Mouse (Mus musculus) MN1 (cell line): ENCODE data around the gene Txk.

Source experiments
- DNase-seq: peaks from one replicate; pipeline ENCODE4 v3.0.0-alpha.2; 2016; ENCODE audit warnings: low spot score

Txk gene

GRCm38 (mm10) chr5:72690516-72690915, 62.1 kb downstream of the Txk start:
- DNase-seq = no peak

GRCm38 (mm10) chr5:72689556-72689955, 63.0 kb downstream of the Txk start:
- no peak for DNase-seq

DNA sequence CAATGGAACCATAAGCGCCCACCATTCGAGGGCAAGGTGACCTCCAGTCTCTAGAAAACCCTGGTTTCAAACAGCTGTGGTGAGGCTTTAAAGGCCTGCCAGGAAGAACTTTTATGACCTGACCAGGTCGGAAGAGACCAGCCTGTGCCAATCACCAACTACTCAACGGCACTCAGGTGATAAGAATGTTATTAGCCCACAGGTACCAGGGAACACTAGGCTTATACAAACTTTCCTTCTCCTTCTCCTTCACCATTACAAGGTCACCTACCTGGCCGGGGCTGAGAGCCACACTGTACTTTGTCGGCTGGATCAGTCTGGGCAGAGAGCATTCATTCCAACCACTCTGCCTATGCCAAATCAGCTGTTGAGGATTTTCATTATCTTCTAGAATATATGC, 71.1 kb downstream of the Txk start:
- no peak for DNase-seq

DNA sequence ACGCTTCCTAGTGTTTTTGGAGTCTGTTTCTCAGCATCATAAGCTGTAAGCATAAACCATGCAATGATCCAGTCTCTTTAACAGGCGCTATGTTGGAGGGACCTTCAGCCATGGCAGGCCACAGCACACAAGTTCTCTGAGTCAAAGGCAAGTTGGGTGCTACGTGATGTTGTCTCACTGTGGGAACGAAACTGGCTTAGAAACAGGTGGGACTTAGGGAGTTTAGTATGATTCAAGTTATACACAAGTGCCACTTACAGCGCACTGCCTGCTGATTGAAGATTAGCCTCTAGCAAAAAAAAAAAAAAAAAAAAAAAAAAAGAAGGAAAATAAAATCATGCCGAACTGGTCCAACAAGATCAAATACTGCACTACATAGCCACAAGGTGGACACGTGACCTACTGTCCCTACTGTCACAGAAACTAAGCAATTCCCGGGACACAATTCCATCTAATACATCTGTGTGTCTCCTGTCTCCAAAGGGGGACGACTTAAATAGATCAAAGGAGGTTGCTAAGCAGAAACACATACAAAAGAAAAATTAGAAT, 77.5 kb downstream of the Txk start:
- no peak for DNase-seq

GRCm38 (mm10) chr5:72671017-72671699, 81.4 kb downstream of the Txk start:
- no peak for DNase-seq

- DNase-seq = no peak
These were observed 84.2 kb downstream of the Txk start for GRCm38 (mm10) chr5:72668351-72668750.

GRCm38 (mm10) chr5:72666428-72666827, 86.1 kb downstream of the Txk start:
- no peak for DNase-seq

- peak; percentile 22 for DNase-seq
These were observed 87.3 kb downstream of the Txk start for GRCm38 (mm10) chr5:72665281-72665680.

DNA sequence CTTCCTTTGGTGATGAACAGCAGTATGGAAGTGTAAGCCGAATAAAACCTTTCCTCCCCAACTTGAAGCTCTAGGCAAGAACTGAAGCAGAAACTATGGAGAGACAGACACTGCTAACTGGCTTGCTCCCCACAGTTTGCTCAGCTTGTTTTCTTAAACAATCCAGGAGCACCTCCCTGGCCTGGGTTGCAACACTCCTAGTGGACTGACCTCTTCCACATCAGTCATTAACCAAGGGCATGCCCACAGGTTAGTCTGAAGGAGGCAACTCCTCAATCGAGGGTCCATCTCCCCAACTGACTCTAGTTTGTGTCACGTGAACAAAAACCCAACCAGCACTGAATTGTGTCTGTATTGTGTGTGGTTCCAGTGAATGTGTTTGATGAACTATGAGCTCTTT, 87.7 kb downstream of the Txk start:
- no peak for DNase-seq

GRCm38 (mm10) chr5:72664126-72664525, 88.5 kb downstream of the Txk start:
- DNase-seq = no peak

DNA sequence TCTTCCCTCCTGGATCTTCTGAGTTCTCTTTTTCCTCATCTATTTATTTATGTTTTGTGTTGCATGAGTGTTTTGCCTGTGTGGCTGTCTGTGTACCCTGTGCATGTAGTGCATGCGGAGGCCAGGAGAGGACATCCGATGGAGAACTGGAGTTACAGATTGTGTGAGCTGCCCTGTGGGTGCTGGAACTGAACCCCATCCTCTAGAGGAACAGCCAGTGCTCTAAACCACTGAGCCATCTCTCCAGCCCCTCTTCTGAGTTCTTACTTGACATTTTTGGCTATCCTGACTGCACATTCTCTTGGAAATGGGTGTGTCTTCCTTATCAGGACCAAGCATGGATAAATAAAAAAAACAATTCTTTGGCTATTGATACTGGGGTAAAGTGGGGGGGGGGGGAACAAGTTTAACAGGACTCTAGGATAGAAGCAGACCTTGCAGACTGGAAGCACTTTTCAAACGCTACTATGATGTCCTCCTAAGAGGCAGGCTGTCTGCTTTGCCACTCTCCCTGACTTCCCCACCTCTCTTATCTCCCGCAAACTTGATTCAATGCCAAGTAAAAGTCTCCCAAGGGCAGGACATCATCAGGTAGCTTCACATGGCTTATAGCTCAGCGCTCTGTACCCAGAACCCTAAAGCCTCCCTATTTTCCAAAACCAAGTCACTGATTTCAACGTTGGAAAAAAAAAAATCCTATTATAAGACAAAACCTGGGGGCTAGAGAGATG, 91.4 kb downstream of the Txk start:
- no peak for DNase-seq

- no peak for DNase-seq
These were observed 94.2 kb downstream of the Txk start for GRCm38 (mm10) chr5:72658375-72658774.

DNA sequence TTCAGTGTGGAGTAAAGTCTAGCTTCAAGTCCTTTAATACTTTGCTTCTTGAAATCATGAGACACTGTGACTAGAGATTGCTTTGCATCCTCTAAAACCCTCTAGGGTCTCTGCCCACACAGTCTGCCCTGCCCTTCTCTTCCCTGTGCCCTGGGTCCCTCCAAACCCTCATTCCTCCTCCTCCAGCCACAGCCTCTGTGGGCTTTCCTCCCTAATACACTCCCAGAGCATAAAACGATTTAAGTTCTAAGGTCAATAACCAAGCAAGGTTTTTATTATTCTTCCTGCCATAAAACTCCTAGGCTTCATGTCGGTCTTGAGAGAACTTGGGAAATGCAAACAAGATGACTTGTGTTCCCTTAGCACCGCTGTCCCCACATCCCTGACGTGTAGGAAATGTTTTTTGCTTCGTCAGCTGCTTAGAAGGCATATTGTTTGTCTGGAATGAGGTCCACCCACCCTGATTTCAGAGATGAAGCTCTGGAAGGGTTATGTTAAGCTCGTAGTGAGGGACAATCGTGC, 96.2 kb downstream of the Txk start:
- DNase-seq = no peak

DNA sequence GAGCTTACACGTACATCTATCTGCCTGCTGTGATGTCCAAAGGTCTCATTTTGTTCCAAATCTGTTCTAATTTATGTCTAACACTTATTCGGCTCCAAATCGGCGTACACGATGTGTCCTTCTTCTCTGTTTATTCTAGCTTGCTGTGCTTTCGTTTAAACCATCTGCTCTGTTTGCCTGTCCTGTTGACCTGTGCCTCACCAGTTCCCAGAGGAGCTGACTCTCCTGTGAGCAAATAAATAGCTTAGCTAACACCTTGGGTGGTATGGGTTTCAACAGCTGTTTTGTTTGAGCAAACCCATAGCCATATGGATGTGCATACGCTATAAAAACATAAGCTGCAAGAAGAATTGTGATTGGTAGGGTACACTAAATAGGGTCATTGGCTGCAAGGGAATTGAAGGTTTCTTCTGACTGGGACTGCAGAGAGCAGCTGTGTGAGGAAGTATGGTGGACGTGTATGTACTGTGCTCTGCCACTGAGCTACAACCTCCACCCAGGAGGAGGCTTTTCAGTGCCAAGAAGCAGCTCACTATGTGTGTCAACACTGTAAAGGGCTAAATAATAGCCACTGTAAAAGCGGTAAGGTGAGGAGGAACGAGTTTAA, 99.4 kb downstream of the Txk start:
- DNase-seq = no peak

- DNase-seq = no peak
These were observed 103.4 kb downstream of the Txk start for GRCm38 (mm10) chr5:72648987-72649735.

DNA sequence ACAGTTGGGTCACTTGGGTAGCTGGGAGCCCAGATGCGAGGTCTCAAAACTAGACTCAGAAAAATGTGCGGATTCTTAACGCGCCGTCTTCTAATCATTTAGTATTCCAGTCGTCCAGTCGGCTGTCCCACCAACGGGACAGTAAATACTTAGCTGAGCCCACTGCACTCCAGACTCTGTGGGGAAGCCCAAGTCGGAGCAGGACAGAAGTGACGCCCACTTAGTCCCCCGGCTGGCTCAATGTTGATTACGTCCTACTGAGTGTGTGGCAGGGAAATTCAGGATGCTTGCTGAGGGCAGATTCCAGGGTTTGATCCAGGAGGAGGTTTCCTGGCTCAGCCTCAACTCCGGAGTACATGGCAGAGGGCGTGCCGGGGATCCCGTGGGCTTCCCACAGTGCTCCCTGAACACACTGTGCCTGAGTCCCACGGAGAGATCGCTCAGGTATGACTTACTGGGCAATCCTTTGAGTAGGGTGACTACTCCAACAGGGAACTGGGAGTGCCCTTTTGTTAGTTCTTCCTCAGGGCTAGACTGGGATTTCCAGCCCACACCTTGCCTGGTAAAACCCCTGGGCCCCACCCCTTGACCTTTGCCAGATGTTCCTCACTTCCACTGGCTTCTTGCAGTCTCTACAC, 104.5 kb downstream of the Txk start:
- DNase-seq = no peak

DNA sequence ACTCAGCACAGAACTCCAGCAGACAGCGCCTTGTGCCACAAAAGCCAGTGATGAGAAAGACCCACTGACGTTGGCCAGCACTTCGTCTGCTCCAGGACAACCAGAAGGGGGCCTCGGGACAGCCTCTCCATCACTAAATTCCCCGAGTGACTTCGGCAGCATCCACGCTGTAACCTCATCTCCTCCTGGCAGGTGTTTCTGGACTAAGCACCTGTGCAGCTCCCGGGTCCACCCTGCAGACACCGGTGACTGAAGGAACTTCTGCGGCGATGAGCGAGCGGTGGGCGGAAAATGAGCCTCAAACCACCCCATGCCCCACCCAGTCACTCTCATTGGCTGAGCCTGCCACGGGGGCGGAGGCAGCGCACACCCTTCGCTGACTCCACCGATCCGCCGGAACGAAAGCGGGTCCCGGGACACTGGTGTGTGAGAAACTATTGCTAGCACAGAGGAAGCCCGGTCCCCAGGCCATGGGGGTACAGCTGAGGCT, 105.1 kb downstream of the Txk start, which contains the start of gene Nipal1:
Nipal1 (plus strand) TSS at position 378 of the 490 bp plus-strand sequence.
- DNase-seq = peak; percentile 66

DNA sequence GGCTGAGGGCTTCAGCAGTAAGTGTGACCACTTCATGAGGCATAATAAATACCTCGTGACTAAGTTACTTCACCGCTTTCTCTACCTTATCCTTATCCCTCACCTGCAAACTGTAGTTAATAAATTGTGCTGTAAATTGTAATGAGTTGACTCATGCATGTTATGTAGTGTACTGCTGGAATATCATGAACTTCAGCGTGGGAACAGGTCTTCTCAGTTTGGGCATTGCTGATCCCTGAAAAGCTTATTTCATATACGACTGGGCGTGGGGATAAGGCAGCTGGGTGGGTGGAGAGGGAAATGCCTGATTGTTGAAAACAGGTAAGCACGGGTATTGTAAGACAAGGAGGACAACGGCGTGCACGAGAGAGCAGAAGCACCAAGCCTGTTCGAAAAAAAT, 105.6 kb downstream of the Txk start:
- DNase-seq = no peak

DNA sequence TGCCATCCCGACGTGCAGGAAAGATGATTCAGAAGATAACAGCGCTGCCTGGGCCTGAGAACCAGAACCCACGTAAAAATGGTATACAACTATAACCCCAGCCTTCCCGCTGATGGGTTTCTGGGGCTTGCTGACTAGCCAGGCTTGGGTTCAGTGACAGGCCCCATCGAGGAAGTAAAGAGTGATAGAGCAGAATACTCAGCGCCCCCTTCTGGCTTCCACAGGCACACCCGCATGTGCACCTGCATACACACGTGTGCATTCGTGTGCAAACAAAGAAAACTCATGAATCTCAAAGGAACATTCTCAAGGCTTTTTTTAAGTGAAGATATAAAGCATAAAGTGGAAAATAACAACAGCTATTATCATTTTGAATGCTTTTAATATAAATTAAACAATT, 106.4 kb downstream of the Txk start:
- DNase-seq = no peak
